Mouse (Mus musculus): ENCODE measurements at regions not wholly inside any gene's neighbourhood (a gene's known extent, or its start where the extent isn't known, plus 50 kb on each side); places are given as distances from the start of the nearest gene placed in this dataset.

DNA sequence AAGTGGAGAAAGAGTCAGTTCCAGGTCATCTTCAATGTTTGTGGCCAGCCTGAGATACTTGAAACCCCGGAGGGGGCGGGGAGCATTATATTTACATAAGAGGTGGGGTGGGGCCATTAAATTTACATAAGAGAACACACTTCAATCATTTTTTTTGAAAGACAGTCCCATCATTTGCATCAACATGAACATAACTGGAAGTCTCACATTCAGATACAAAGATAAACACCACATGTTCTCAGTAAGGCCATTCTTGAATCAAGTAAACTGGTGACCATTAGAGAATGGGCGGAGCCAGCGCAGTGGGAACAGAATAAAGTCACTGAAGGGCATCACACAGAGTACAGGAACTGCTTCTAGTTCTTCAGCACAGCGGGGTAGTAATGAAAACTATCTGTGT lies 137.2 kb downstream of the Atp23 start:
- no peak for TF ChIP-seq CTCF (IDR thresholded peaks at IDR 0.05)
- no peak for TF ChIP-seq EP300 (IDR thresholded peaks at IDR 0.05; ENCODE audit: insufficient read depth, low read depth, low read length)
- TF ChIP-seq POLR2A (IDR thresholded peaks at IDR 0.05; ENCODE audit: insufficient read depth, low read depth, low read length), result no peak
- no peak overlapping the region for H3K27ac ChIP-seq
- H3K4me1 ChIP-seq (ENCODE audit: control insufficient read depth, insufficient read depth, low read length), result no peaks in the 10 kb centered on the region
- intact Hi-C loops (cut with DNase I), result no loop called here
- no peak for DNase-seq
- no peaks in the 10 kb centered on the region for H3K79me2 ChIP-seq (replicated peaks; ENCODE audit: control insufficient read depth, insufficient read depth, low read length)
- H3K36me3 ChIP-seq (ENCODE audit: control insufficient read depth, insufficient read depth, low read length), result no peaks in the 10 kb centered on the region
- no peaks in the 10 kb centered on the region for H3K27me3 ChIP-seq (ENCODE audit: control insufficient read depth, insufficient read depth, low read length)
- H3K4me3 ChIP-seq, result no peak overlapping the region
- H3K9ac ChIP-seq (ENCODE audit: low read depth, low read length), result no peak overlapping the region
- 63% methylated on average over 5 of the region's 5 CpGs for WGBS

DNA sequence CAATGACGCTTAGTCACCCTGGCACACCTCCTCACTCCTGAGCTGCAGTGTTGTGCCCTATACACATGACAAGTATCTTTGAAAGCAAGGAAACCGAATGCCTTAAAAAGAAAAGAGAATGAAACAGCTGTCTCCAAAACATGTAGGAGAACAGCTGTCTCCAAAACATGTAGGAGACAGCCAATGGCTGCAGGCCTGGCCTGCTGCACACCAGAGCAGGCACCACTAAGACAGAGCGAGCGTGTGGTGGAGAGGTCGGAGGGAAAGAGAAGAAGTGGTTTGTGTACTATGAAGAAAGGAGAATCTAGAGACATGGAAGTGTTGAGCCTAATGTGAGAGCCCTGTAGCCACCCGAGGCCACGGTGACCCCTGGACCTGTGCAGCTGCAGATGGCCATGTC lies 142.5 kb downstream of the Atp23 start:
- Histone ChIP-seq H3K27ac (no peak overlapping the region), H3K36me3 (ENCODE audit: control insufficient read depth, insufficient read depth, low read length) (no peaks in the 10 kb centered on the region), H3K27me3 (ENCODE audit: control insufficient read depth, insufficient read depth, low read length) (no peaks in the 10 kb centered on the region), H3K79me2 (replicated peaks; ENCODE audit: control insufficient read depth, insufficient read depth, low read length) (no peaks in the 10 kb centered on the region), H3K4me1 (ENCODE audit: control insufficient read depth, insufficient read depth, low read length) (no peaks in the 10 kb centered on the region), H3K4me3 (no peak overlapping the region), H3K9ac (ENCODE audit: low read depth, low read length) (no peak overlapping the region)
- DNase-seq, result no peak
- intact Hi-C loops (cut with DNase I), result no loop called here
- no peak for TF ChIP-seq CTCF (IDR thresholded peaks at IDR 0.05)
- 79% methylated on average over 7 of the region's 7 CpGs for WGBS

DNA sequence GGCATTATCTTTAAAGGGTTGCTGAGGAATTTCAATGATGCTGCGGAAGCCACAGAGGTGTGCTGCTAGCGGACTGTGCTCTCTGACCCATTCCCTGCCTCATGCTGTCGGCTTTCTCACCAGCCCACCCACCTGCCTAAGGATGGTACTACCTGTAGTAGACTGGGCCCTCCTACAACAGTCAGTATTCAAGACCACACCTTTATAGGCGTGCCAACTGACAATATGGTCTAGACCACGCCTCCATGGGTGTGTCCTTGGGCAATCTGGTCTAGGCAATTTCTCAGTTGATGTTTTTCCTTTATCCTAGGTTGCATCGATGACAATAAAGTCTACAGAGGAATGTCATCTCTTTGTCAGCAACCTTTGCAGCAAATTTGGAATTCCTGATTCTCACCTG lies 148.0 kb downstream of the Atp23 start:
- intact Hi-C loops (cut with DNase I), result no loop called here
- TF ChIP-seq POLR2A (IDR thresholded peaks at IDR 0.05; ENCODE audit: insufficient read depth, low read depth, low read length) (no peak), CTCF (IDR thresholded peaks at IDR 0.05) (no peak), EP300 (IDR thresholded peaks at IDR 0.05; ENCODE audit: insufficient read depth, low read depth, low read length) (no peak)
- Histone ChIP-seq H3K4me3 (no peak overlapping the region), H3K36me3 (ENCODE audit: control insufficient read depth, insufficient read depth, low read length) (no peaks in the 10 kb centered on the region), H3K9ac (ENCODE audit: low read depth, low read length) (no peak overlapping the region), H3K4me1 (ENCODE audit: control insufficient read depth, insufficient read depth, low read length) (no peaks in the 10 kb centered on the region), H3K27ac (no peak overlapping the region), H3K27me3 (ENCODE audit: control insufficient read depth, insufficient read depth, low read length) (no peaks in the 10 kb centered on the region), H3K79me2 (replicated peaks; ENCODE audit: control insufficient read depth, insufficient read depth, low read length) (no peaks in the 10 kb centered on the region)
- WGBS, result 67% methylated on average over 6 of the region's 6 CpGs
- DNase-seq, result no peak

DNA sequence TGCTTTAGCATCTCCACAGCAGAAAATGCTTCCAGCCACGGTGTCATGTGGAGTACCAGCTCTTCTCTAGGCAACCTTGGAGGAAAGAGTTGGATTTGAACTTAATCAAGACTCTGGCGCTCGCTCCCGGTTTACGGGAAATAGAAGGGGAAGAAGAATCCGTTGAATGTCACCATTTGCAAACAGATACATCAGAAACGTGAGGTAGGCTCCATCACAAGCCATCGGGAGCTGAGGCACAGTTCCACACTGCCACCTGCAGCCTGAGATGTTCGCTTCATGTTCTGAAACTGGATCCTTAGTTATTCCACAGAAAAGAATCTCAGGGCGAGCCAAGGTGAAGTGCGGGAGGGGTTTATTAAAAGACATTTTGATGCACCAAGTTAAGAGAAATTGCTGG lies 148.5 kb downstream of the Atp23 start:
- intact Hi-C loops (cut with DNase I), result no loop called here
- Histone ChIP-seq H3K4me1 (ENCODE audit: control insufficient read depth, insufficient read depth, low read length) (no peaks in the 10 kb centered on the region), H3K27ac (no peak overlapping the region), H3K4me3 (no peak overlapping the region), H3K79me2 (replicated peaks; ENCODE audit: control insufficient read depth, insufficient read depth, low read length) (no peaks in the 10 kb centered on the region), H3K36me3 (ENCODE audit: control insufficient read depth, insufficient read depth, low read length) (no peaks in the 10 kb centered on the region), H3K9ac (ENCODE audit: low read depth, low read length) (no peak overlapping the region), H3K27me3 (ENCODE audit: control insufficient read depth, insufficient read depth, low read length) (no peaks in the 10 kb centered on the region)
- no peak for DNase-seq
- TF ChIP-seq POLR2A (IDR thresholded peaks at IDR 0.05; ENCODE audit: insufficient read depth, low read depth, low read length) (no peak), EP300 (IDR thresholded peaks at IDR 0.05; ENCODE audit: insufficient read depth, low read depth, low read length) (no peak), CTCF (IDR thresholded peaks at IDR 0.05) (no peak)
- WGBS, result 58% methylated on average over 11 of the region's 11 CpGs

DNA sequence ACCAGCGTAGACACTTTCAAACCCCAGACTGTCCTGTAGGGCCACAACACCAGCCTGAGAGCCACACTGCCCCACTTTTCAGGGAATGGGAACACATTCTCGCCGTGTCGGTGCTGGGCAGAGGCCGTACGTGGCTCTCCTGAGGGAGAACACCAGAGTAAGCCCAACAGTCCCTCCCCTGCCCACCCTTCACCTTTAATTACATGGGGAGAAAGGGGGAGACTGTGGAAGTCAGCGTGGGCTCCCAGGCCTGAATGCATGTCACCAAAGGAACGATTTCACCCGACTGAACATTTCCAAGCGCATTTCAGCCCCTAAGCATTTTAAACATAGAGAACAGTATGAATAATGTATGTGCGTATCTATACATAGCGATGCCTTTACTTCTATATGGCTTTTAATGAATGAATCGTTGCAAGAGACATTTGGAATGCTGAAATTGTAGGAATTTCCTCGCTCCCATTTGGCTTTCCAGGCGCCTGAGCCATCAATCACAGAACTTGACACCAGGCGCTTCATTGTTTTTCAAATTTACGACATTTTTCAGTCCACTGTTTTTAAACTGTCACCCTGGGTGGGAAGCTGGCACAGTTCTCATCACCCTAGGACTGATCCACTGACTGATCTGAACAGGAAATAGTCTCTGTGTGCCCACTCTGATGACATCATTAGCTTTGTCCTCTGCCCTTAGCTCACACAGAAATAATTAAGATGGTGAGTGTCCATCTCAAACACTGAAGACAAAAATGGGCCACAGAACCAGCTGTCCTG lies 152.3 kb downstream of the Atp23 start:
- H3K27ac ChIP-seq, result no peak overlapping the region
- no peaks in the 10 kb centered on the region for H3K36me3 ChIP-seq (ENCODE audit: control insufficient read depth, insufficient read depth, low read length)
- no peak for DNase-seq
- no peaks in the 10 kb centered on the region for H3K4me1 ChIP-seq (ENCODE audit: control insufficient read depth, insufficient read depth, low read length)
- intact Hi-C loops (cut with DNase I), result no loop called here
- 79% methylated on average over 17 of the region's 17 CpGs for WGBS
- no peak overlapping the region for H3K9ac ChIP-seq (ENCODE audit: low read depth, low read length)
- no peaks in the 10 kb centered on the region for H3K27me3 ChIP-seq (ENCODE audit: control insufficient read depth, insufficient read depth, low read length)
- no peak for TF ChIP-seq POLR2A (IDR thresholded peaks at IDR 0.05; ENCODE audit: insufficient read depth, low read depth, low read length)
- no peak for TF ChIP-seq EP300 (IDR thresholded peaks at IDR 0.05; ENCODE audit: insufficient read depth, low read depth, low read length)
- no peak for TF ChIP-seq CTCF (IDR thresholded peaks at IDR 0.05)
- no peaks in the 10 kb centered on the region for H3K79me2 ChIP-seq (replicated peaks; ENCODE audit: control insufficient read depth, insufficient read depth, low read length)
- H3K4me3 ChIP-seq, result no peak overlapping the region

DNA sequence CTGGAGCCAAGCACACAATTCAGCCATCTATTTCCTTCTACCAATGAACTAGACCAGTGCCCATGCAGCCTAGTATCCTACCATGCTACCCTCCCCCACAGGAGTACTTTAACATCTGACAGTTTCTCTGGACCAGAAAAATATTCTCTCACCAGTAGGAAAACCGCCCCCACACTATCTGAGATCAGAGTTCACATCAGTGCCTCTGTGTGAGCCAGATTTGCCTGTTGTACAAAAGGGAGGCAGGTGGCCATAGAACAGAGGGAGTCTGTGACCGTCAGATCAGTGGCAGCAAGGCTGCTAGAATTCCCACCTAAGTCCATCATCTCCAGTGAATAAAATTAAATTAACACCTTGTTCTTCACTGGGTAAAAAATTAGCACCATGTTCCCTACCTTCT lies 166.5 kb downstream of the Atp23 start:
- H3K36me3 ChIP-seq (ENCODE audit: control insufficient read depth, insufficient read depth, low read length), result no peaks in the 10 kb centered on the region
- 55% methylated on average over 2 of the region's 2 CpGs for WGBS
- H3K27ac ChIP-seq, result no peak overlapping the region
- no peak for DNase-seq
- intact Hi-C loops (cut with DNase I), result no loop called here
- no peak for TF ChIP-seq EP300 (IDR thresholded peaks at IDR 0.05; ENCODE audit: insufficient read depth, low read depth, low read length)
- no peak for TF ChIP-seq POLR2A (IDR thresholded peaks at IDR 0.05; ENCODE audit: insufficient read depth, low read depth, low read length)
- TF ChIP-seq CTCF (IDR thresholded peaks at IDR 0.05), result no peak
- H3K4me1 ChIP-seq (ENCODE audit: control insufficient read depth, insufficient read depth, low read length), result no peaks in the 10 kb centered on the region
- no peak overlapping the region for H3K4me3 ChIP-seq
- no peak overlapping the region for H3K9ac ChIP-seq (ENCODE audit: low read depth, low read length)
- no peaks in the 10 kb centered on the region for H3K79me2 ChIP-seq (replicated peaks; ENCODE audit: control insufficient read depth, insufficient read depth, low read length)
- no peaks in the 10 kb centered on the region for H3K27me3 ChIP-seq (ENCODE audit: control insufficient read depth, insufficient read depth, low read length)

All from heart, adult 2 months (tissue).